9 mouse cellular contexts compared by ENCODE assay signal in the genomic region with DNA sequence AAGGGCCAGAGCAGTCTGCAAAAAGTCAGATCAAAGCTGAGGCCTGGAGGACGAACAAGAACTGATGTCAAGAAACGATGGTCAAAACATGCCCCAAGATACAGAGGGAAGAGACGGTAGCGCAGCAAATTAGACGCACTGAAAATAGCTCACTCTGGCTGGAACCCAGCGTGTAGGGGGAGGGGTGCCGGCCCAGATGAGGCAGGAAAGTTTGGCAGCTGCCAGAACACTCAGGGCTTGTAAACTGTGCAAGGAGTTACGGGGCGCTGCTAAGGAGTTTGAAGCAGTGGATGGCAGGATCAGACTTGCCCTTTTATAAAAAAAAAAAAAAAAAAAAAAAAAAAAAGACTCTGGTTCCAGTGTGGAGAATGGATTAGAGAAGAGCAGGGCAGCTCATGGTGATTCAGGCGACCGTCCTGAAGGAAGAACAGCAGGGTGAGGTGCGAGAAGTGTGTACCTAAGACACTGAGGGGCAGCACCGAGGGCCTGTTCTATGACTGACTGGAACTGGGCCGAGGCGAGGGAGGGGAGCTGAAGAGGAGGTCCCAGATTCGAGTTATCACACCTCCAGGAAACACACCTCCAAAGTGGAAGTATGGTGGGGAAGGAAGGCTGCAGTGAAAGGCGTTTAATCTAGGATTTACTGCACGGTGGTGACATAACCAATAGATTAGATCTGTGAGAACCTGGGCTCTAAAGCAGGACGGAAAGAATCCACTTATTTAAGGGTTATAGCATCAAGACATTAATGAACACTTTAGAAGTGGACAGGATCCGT. TPM values are rescaled to one million over a fixed set of nuclear protein-coding genes. Genes with fewer than 3 reads are reported as not detected.
A peak's percentile ranks its signal among the peaks of the same experiment; 100 is the strongest.
DNase-seq lines count a peak whose midpoint lies in the region; ATAC-seq lines count a peak whose summit lies in the region.
"Had no signal": no experiment of that assay in that cellular context is flagged by ENCODE, and none has a peak within 500 bp of the region (broad histone marks: within the 10 kb centered on the region; RNA-seq: fewer than 3 reads in every experiment).

No protein-coding gene starts in this region.

- H3K27ac ChIP-seq in limb, embryonic 13.5 days = peak overlapping the region; percentile 55; the same call in 1 of the 2 replicates
- H3K27ac ChIP-seq: liver, embryonic 15.5 days had no signal

- H3K4me1 ChIP-seq in limb, embryonic 13.5 days = peaks cover 19% of the 10 kb centered on the region
- H3K4me1 ChIP-seq: liver, embryonic 15.5 days had no signal

- H3K36me3 ChIP-seq in limb, embryonic 13.5 days = no peaks in the 10 kb centered on the region; the same call in 1 of the 2 replicates
- H3K36me3 ChIP-seq: liver, embryonic 15.5 days had no signal

- peak overlapping the region; percentile 43 for H3K4me2 ChIP-seq in limb, embryonic 13.5 days (replicated peaks)
- H3K4me2 ChIP-seq: liver, embryonic 15.5 days had no signal

- WGBS in limb, embryonic 13.5 days = 34% methylated on average over 20 of the region's 20 CpGs

- peak; percentile 93 for ATAC-seq in limb, embryonic 13.5 days (ENCODE audit: low FRiP score, low read depth)
- no peak for ATAC-seq in inflammation-experienced regulatory T-cells, adult 6 months

- H3K9ac ChIP-seq in limb, embryonic 13.5 days = no peak overlapping the region
- H3K9ac ChIP-seq: liver, embryonic 15.5 days had no signal

- H3K27me3 ChIP-seq in limb, embryonic 13.5 days = no peaks in the 10 kb centered on the region
- H3K27me3 ChIP-seq: liver, embryonic 15.5 days had no signal

- DNase-seq in right cerebral cortex, postnatal 14 days = peak; percentile 29
- DNase-seq in right cerebral cortex, postnatal 36 days (ENCODE audit: low spot score in 2 of 2) = no peak
- peak; percentile 95 for DNase-seq in heart, adult 11 months
- DNase-seq in embryo, embryonic 9.5 days (ENCODE audit: extremely low spot score) = no peak
- DNase-seq in spleen, postnatal 14 days (ENCODE audit: low spot score in 2 of 2) = no peak
- DNase-seq: embryo, embryonic 11 days had no signal

- 0 out of 2 replicates have a peak overlapping the region, but pooled peaks have one; percentile 1 for H3K4me3 ChIP-seq in limb, embryonic 13.5 days
- H3K4me3 ChIP-seq: liver, embryonic 15.5 days had no signal

- no peaks in the 10 kb centered on the region for H3K9me3 ChIP-seq in limb, embryonic 13.5 days
- H3K9me3 ChIP-seq: liver, embryonic 15.5 days had no signal

RNA-seq across cellular contexts. Expression of gene Nsf, which starts 52.9 kb away (rescaled TPM):
- polyA plus RNA-seq in limb, embryonic 13.5 days (2015; fragmentation: Nextera tagmentation; extraction: Ambion mirVana) = 51.5 and 55.6 TPM in 2 replicates
- polyA plus RNA-seq in inflammation-experienced regulatory T-cells, adult 6 months (2017; shearing (Covaris generic)) = 10 to 100 TPM; 52.2 to 85.6 (median 76.6) TPM

Comparison
In these comparisons a context has a peak if more than half of its experiments do, and no peak if none do; other contexts are left out.
1. DNase-seq: peak in right cerebral cortex, postnatal 14 days (single experiment) and heart, adult 11 months (single experiment); none in right cerebral cortex, postnatal 36 days (0 of 2), embryo, embryonic 9.5 days (single experiment) and spleen, postnatal 14 days (0 of 2).